ENCODE assay signal across 10 mouse cellular contexts in genomic region chrX:152655796-152656608, GRCm38 (mm10).
DNase-seq lines count a peak whose midpoint lies in the region; ATAC-seq and TF ChIP-seq lines count a peak whose summit lies in the region.
"Had no signal": no experiment of that assay in that cellular context is flagged by ENCODE, and none has a peak within 500 bp of the region (broad histone marks: within the 10 kb centered on the region; RNA-seq: fewer than 3 reads in every experiment).

No protein-coding gene starts in this region.

- 0 out of 2 replicates have a peak, but pooled peaks cover 3% of the 10 kb centered on the region for H3K4me1 ChIP-seq in embryonic facial prominence, embryonic 12.5 days
- H3K4me1 ChIP-seq in neural tube, embryonic 14.5 days (ENCODE audit: control insufficient read depth, insufficient read depth, low read length), result no peaks in the 10 kb centered on the region

- no peak overlapping the region for H3K9ac ChIP-seq in embryonic facial prominence, embryonic 12.5 days
- H3K9ac ChIP-seq in neural tube, embryonic 14.5 days (replicated peaks; ENCODE audit: low read depth, low read length), result no peak overlapping the region

- peaks cover 28% of the 10 kb centered on the region; the same call in 1 of the 2 replicates for H3K27me3 ChIP-seq in embryonic facial prominence, embryonic 12.5 days
- H3K27me3 ChIP-seq in neural tube, embryonic 14.5 days (ENCODE audit: control insufficient read depth, insufficient read depth, low read length), result 0 out of 2 replicates have a peak, but pooled peaks cover 2% of the 10 kb centered on the region

- ATAC-seq in embryonic facial prominence, embryonic 12.5 days (ENCODE audit: insufficient number of reproducible peaks, insufficient read depth, low FRiP score, low TSS enrichment), result peak; percentile 85; the same call in 1 of the 2 replicates
- peak; percentile 95 for ATAC-seq in neural tube, embryonic 14.5 days (ENCODE audit: low read depth)

- no peaks in the 10 kb centered on the region for H3K9me3 ChIP-seq in embryonic facial prominence, embryonic 12.5 days
- H3K9me3 ChIP-seq in neural tube, embryonic 14.5 days (ENCODE audit: control insufficient read depth, low read length), result no peaks in the 10 kb centered on the region
- H3K9me3 ChIP-seq: G1E had no signal

- DNase-seq in frontal cortex, postnatal 10 days (ENCODE audit: low spot score in 2 of 2), result peak; percentile 16 to 40
- peak in 1 of 2 experiments; percentile 27 for DNase-seq in left cerebral cortex, adult 2 months (ENCODE audit: extremely low spot score in 1 of 2, low spot score in 2 of 2)
- no peak for DNase-seq in cerebellum, postnatal 14 days
- no peak for DNase-seq in liver
- DNase-seq in heart, postnatal 10 days, result no peak
- DNase-seq: kidney, postnatal 14 days; thymus, postnatal 36 days had no signal

- H3K27ac ChIP-seq in embryonic facial prominence, embryonic 12.5 days, result no peak overlapping the region
- H3K27ac ChIP-seq in left cerebral cortex, adult 2 months, result peak overlapping the region; percentile 48
- H3K27ac ChIP-seq in neural tube, embryonic 14.5 days (ENCODE audit: low read depth, low read length), result peak overlapping the region; percentile 13; the same call in 1 of the 2 replicates

- no peaks in the 10 kb centered on the region for H3K36me3 ChIP-seq in embryonic facial prominence, embryonic 12.5 days
- H3K36me3 ChIP-seq in neural tube, embryonic 14.5 days (ENCODE audit: control insufficient read depth, insufficient read depth, low read length), result no peaks in the 10 kb centered on the region
- H3K36me3 ChIP-seq: G1E had no signal

- H3K4me3 ChIP-seq in embryonic facial prominence, embryonic 12.5 days, result no peak overlapping the region
- H3K4me3 ChIP-seq in left cerebral cortex, adult 2 months, result no peak overlapping the region
- H3K4me3 ChIP-seq in neural tube, embryonic 14.5 days (ENCODE audit: low read depth, low read length), result no peak overlapping the region

- intact Hi-C loops in left cerebral cortex, adult 2 months (cut with DNase I), result no loop called here
- intact Hi-C loops in heart, postnatal 10 days (cut with DNase I), result no loop called here

- 36% methylated on average over 8 of the region's 8 CpGs for WGBS in embryonic facial prominence, embryonic 12.5 days
- WGBS in neural tube, embryonic 14.5 days, result 17% methylated on average over 8 of the region's 8 CpGs

- H3K4me2 ChIP-seq in embryonic facial prominence, embryonic 12.5 days (replicated peaks), result no peak overlapping the region
- 0 out of 2 replicates have a peak overlapping the region, but pooled peaks have one; percentile 4 for H3K4me2 ChIP-seq in neural tube, embryonic 14.5 days (ENCODE audit: low read depth, low read length)

- TF ChIP-seq CTCF in left cerebral cortex, adult 2 months (IDR thresholded peaks at IDR 0.05), result no peak

Comparison
In these comparisons a context has a peak if more than half of its experiments do, and no peak if none do; other contexts are left out.
1. DNase-seq: peak in frontal cortex, postnatal 10 days (2 of 2); none in cerebellum, postnatal 14 days (0 of 2), liver (single experiment) and heart, postnatal 10 days (0 of 2).